Mouse (Mus musculus): Measurements from ENCODE around the gene Rufy4.
A peak's percentile ranks its signal among the peaks of the same experiment; 100 is the strongest.
"Not testable (repeated sequence)": the region's sequence is repeated elsewhere in the genome, so short reads cannot be mapped to it uniquely, and the experiment has no call there.

The Rufy4 gene

DNA sequence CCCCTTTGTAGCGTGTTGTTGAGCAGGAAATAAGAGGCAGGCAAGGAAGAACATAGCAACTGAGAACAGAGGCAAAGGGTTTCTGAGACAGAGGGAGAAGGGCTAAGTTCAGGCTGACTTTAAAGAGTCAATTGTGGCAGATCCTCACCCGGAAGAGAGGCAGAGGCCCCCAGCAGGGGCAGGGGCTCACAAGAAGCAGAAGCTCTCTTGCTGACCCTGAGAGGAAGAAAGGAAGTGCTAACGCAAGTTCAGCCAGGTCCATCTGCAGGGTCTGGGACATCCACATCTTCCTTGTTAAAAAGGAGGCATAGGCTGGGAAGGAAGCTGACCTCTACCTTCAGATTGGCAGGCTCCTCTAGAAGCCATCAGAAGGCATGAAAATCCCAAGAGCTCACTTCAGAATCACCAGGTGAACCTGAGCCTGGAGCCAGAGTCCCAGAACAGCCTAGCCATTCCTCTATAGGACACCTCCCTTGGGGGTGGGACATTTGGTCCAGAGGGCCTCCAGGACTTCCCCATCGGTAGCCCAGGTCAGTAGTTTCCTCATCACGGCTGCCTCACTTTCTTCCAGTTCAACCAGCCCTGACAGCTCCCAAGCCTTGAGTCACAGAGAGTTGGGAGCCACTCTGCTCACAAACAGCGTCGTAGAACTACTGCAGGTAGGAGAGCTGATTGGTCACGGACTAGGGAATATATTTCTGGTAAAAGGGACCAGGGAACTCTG lies 28.3 kb downstream of the Rufy4 start, which contains the start of gene Cxcr2:
Gene Cxcr2, plus strand, starts transcription at position 529 of the 724 bp plus-strand sequence.
- DNase-seq, result no peak

DNA sequence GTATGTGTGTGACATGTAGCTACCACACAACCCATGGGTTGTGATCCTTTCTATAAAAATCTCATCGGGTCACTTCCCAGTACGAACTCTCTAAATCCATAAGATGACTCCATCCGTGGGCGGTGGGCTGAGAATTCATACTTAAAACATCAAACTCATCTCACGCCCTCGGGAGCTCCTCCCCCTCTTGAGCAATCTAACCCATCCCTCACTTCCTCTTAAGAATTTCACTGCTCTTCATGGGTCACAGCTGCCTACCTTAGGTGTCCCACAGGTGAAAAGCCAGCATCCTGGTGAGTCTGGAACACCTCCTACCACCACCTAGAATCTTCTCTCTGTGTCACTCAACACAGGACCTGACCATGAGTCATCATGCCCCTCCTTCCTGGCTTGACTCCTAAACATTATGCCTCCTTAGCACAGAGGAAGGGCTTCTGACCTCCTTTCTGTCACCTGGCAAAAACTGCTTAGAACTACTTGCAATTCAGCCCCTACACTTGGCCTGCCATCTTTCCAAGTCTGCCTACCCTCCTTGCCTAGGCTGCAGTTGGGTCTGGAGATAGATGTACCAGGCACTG lies 30.2 kb downstream of the Rufy4 start:
- DNase-seq, result no peak

DNA sequence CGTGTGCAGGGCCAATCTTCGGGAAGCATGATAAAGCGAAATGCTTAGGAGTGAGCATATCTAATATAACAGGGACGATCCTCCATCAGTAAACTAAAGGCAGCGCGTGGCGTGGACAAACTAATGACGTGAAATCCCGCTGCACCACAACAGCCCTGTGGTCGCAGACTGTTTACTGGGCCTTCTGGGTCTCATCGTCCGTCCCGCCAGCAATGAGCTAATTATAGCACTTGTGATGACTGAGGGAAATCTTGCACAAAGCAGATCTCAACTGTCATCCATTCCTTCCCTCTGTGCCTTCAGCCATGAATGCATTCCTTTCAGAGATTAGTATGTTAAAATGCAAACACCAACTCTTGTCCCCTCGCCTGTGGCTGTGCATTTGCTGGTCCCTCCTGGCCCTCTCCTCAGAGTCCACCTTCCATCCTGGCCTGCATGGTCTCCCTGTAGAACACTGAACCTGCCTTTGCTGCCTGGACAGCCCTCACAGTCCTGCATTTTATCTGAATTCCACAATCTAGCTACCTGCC lies 31.1 kb downstream of the Rufy4 start:
- DNase-seq, result no peak

DNA sequence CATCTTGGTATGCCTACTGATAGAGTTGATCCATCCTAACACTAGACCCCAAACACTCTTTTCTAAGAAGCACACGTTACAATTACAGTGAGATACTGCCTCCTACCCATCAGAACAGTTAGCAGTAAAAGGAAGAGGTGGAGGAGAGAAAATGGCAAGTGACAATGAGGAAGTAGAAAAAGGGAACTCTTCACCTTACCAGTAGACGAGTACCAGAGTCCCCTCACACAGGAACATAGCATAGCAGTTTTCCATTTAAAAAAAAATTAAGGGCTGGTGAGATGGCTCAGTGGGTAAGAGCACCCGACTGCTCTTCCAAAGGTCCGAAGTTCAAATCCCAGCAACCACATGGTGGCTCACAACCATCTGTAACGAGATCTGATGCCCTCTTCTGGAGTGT lies 34.3 kb downstream of the Rufy4 start:
- DNase-seq, result not testable (repeated sequence)

DNA sequence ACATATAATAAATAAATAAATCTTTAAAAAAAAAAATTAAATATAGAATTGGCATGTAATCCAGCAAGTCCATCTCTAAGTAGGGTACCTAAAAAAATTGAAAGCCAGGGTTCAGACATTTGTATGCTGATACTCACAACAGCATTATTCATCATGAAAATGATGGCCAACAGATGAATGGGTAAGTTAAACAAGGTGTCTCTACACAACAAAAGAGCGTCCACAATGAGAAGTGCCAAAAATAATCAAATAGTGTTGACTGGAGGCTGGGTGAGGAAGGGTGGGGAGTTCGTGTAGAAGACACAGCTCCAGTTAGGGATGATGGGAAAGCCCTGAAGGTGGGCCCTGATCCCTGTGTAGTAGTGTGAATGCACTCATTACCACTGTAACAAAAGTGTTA lies 34.7 kb downstream of the Rufy4 start:
- DNase-seq, result no peak

DNA sequence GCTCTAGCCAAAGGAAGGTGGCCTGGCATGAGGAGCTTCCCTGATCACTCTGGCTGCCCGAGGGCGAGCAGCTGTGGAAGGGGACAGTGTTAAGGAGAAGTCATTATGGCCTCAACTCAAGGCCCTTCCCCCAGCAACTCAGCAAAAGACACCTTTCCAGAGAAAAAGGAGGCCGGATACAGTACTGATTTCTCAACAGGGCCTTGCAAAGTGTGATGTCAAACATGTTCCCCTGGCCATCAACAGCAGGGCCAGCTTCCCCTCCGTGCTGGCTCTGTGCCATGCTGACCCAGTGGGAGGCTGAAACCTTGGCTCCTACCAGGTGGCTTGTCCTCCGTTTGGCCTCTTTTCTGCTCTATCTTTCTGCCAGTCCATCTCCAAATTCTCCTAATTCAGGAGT lies 41.8 kb downstream of the Rufy4 start:
- DNase-seq, result no peak

DNA sequence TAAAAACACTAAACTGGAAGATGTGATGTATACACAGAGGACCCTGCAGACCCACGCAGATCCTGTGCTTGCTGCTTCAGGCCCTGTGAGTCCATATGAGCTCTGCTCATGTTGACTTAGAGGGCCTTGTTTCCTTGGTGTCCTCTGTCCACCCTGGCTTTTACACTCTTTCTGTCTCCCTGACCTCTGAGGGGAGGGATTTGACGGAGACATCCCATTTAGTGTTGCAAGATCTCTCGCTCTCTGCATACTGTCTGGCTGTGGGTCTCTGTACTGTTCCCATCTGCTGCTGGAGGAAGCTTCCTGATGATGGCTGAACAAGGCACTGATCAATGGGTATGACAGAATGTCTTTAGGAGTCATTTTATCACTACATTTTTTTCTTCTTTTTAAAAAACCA lies 44.4 kb downstream of the Rufy4 start:
- no peak for DNase-seq

DNA sequence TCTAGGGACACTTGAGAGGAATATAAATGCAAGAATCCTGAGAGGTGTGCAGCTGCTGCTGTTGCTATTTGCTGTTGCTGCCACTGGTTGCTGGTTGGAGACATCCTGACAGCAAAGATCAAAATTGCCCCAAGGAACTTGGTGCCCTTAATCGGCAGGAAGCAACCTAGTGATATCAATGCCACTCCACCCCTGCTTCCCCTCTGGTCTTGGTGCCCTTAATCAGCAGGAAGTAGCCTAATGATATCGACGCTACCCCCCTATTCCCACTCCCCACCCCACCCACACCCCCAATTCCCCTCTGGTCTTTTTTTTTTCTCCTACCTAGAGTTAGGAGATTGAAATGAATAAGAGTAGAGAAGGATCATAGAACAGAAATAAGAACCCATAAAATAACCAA lies 47.4 kb downstream of the Rufy4 start:
- no peak for DNase-seq

DNA sequence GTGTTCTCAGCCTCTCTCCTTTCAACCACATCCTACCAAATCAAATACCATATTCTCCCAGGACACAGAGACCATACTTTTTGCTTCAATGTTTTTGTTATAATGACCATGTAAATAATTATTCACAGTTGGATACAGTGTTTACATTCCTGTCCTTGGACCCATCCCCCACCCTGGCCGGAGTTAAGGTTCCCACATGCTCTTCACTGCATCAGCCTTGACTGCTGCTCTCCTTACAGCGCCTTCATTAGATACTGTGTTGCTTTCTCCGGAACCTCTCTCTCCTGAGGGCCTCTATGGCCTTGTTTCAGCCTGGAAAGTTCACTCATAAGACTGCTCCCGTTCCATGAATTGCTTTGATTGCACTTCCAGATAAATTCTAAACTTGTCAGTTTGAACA lies 50.4 kb downstream of the Rufy4 start:
- no peak for DNase-seq

DNA sequence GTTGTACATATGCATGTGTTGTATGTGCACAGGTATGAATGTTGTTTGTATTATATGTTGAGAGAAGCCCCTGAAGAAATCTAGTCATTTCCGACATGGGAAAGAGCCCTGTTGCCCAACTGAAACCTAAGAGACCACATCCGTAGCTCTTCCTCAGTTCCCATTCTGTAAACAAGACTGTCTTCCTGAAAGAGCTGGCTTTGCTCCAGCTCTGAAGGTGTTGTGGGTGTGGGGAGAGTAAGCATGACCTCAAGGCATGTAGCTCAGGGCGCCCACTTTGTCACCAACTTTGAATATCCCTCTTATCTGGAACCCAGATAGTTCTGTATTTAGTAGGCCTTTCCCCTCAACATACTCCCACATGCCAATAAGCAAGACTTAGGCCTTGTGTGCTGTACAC lies 53.3 kb downstream of the Rufy4 start:
- no peak for DNase-seq

DNA sequence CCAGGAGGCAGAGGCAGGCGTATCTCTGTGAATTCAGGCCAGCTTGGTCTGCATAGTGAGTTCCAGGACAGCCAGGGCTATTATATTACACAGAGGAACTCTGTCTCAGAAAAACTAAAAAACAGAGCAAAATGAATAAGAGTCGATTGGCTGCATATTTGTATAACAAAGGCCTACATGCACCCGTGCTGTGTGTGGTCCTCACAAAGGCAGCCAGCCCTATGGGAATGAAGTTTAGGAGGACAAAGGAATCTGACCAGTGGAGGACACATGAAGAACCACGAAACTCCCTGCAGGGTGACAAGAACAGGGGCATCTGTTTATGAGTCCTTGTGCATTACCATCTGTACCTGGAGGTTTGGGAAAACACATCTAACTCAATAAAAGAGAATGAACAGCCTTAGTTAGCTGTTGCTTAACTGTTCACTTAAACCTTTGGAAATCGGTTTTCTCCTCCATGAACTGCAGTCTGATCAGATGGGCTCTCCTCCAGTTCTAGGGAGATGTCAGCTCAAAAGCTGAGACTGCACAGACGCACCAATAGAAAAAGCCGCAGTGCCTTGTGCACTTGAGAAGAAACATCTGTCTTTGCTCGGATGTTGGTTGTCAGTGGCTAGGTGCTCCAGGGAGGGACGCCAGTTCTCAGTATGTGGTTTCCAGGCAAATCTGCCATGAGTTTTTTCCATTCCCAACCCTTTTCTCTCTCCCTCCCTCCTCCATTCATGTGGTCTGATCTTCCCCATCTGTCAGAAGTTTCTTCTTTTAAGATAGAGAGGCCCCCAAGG lies 54.5 kb downstream of the Rufy4 start:
- DNase-seq, result peak; percentile 19

DNA sequence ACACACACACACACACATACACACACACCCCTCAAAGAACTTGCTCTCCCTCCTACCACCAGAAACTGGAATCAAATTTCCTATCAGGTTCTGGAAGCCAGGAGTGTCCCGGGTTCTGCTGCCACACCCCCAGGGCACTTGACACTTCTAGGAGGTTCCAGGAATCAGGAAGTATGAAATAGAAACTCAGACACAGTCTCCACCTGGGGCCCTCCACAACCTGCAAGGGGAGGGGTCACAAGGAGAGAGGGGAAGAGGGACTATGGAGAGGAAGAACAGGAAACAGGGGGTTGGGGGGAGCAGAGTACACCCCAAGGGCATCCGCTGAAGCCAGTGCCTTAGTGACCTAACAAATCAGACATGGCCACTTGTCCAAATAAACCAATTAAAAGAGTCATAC lies 56.1 kb downstream of the Rufy4 start:
- DNase-seq, result no peak

DNA sequence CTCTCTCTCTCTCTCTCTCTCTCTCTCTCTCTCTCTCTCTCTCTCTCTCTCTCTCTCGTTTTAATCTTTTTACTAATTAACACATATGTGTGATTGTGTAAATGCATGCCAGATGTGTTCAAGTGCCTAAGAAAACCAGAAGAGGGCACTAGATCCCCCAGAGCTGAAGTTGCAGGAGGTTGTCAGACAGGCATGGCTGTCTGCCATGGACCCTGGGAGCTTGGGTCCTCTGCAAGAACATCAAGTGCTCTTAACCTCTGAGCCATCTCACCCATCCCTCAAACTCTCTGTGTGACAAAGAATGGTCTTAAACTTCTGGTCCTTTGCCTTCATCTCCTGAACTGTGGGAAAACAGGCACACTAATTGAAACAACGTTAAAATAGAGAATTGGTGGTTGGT lies 57.7 kb downstream of the Rufy4 start:
- no peak for DNase-seq

DNA sequence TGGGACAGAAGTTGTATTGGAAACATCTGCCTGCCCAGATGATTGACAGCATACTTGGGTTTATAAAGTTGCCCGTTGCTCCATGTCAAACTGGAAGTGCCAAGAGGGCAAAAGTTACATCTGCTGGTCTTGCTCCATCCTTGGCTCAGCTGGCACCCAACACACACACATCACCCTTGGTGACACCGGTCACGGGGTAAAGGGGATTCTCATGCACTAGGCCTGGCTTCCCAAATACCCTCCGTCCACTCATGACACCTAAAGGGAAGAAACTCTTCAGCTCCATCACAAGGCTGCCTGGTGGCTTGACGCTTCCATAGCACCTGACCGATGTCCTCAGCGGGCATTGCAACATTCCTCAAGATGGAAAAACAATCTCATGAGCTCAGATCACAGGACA lies 65.1 kb downstream of the Rufy4 start:
- no peak for DNase-seq

DNA sequence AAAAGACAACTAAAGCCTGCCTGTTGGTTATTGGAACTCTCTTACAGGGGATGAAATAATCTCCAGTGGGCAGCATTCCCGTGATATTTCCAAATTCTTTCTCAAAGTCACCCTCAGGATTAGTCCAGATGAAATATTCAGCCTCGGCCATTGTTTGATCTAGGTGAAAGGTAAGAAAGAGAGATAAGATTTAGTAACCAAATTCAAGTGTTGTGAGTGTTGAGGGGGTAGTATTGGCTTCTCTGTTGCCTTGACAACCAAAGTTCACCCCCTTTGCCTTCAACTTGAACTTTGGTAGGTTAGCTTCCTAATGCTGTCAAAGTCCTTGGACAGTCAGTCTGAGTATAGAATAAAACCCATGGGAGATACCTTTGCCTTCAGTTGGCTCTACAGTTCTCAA lies 67.4 kb downstream of the Rufy4 start:
- DNase-seq, result no peak

DNA sequence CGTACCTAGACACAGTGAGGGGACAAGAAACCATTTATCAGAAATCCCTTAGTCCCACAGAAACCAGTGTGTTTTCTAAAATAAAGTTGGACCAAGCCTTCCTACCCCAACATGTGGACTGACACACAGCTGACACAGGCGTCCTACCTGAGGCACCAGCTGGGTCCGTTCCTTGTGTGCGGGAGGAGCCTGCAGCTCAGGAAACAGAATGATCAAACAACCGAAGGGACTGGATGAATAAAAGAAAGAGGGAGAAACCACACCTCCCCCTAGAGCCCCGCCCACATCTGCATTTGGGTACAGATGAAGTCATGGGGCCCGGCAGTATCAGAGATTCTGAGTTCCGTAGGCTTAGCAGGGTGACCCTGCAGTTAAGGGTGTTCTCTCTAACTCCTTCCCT lies 69.1 kb downstream of the Rufy4 start, which contains the start of gene Cxcr1:
Gene Cxcr1, minus strand, starts transcription at position 187 of the 400 bp plus-strand sequence.
- DNase-seq, result no peak

DNA sequence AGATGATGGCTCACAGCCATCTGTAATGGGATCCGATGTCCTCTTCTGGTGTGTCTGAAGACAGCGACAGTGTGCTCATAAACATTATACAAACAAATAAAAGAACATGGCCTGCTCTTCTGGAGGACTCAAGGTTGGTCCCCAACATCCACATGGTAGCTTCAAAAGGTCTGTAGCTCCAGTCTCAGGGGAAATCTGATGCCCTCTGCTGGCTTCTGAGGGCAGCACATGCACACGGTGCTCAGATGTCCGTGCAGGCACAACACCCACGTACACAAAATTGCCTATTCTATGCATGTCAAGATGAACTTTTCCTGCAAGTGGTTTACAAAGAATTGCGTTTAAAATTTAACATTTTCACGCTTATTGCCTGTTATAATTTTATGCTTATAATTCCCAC lies 70.6 kb downstream of the Rufy4 start:
- peak; percentile 50 for DNase-seq

DNA sequence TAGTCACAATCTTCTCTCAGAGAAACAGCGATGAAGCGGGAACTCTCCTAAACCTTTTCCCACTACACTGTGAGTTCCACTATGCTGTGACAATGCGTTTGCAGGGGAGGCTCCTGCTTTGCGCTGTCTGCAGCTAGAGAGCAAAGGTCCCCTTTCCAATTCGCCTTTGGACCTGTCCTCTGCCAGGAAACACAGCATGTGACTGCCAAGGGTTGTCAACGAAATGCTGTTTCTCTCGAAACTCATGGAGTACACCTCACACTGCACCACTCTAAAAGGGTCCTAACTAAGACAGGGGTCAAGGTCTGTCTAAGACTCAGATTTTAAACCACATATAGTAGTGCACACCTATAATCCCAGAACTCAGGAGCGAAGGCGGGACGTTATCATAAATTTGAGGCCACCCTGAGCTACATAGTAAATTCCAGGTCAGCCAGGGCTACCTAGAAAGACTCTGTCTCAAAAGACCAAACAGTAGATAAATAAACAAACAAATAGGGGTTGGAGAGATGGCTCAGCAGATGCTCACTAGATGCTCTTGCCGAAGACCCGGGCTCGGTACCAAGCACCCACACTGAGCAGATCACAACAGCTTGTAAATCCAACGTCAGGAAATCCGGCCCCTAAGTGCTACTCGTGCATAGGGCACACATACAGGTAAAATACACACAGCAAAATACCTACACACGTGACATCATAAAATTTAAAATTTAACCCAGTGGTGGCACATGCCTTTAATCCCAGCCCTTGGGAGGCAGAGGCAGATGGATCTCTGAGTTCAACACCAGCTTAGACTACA lies 71.5 kb downstream of the Rufy4 start:
- no peak for DNase-seq
